Mouse (Mus musculus) forebrain, postnatal 0 days (tissue): ENCODE measurements around the gene Acsl3. TPM values are rescaled to one million over a fixed set of nuclear protein-coding genes. Genes with fewer than 3 reads are reported as not detected.

Source experiments
- ATAC-seq: fragments of 200-750 bp; cut with Nextera tagmentation; 2 replicates; pipeline ENCODE4 v1.8.0; 2017; ENCODE audit warnings: mild to moderate bottlenecking, moderate library complexity
- DNase-seq: peaks from one replicate; pipeline ENCODE4 v3.0.0-alpha.2; 2015
- H3K27ac ChIP-seq: fragments of 300-500 bp; sonication (generic); 2 replicates; pipeline ENCODE4 v1.5.1; 2014; ENCODE audit warnings: low read depth, mild to moderate bottlenecking, antibody characterized with exemption, low read length, moderate library complexity, mixed read lengths
- H3K27me3 ChIP-seq: fragments of 300-500 bp; sonication (generic); 2 replicates; pipeline ENCODE4 v1.6.1; 2014; ENCODE audit warnings: mild to moderate bottlenecking, low read length, mixed read lengths; ENCODE audit not compliant: insufficient read depth
- H3K36me3 ChIP-seq: fragments of 300-500 bp; sonication (generic); 2 replicates; pipeline ENCODE4 v1.6.1; 2014; ENCODE audit warnings: mild to moderate bottlenecking, moderate library complexity; ENCODE audit not compliant: insufficient read depth
- H3K4me1 ChIP-seq: fragments of 300-500 bp; sonication (generic); 2 replicates; pipeline ENCODE4 v1.6.1; 2014; ENCODE audit warnings: antibody characterized with exemption; ENCODE audit not compliant: insufficient read depth
- H3K4me2 ChIP-seq: fragments of 300-500 bp; sonication (generic); 2 replicates; pipeline ENCODE4 v1.6.1; 2014; ENCODE audit warnings: low read depth, mild to moderate bottlenecking, moderate library complexity
- H3K4me3 ChIP-seq: fragments of 300-500 bp; sonication (generic); 2 replicates; pipeline ENCODE4 v1.5.1; 2014; ENCODE audit warnings: low read depth, low read length, mixed read lengths
- H3K9ac ChIP-seq: fragments of 300-500 bp; sonication (generic); 2 replicates; pipeline ENCODE4 v1.6.1; 2014; ENCODE audit warnings: mild to moderate bottlenecking
- H3K9me3 ChIP-seq: fragments of 300-500 bp; sonication (generic); 2 replicates; pipeline ENCODE4 v1.6.1; 2016; ENCODE audit warnings: low read length
- CTCF ChIP-seq: sonication (generic); IDR thresholded peaks from 2 replicates; pipeline ENCODE4 v1.5.1; 2016; ENCODE audit warnings: antibody characterized with exemption, control low read depth, low read depth
- WGBS: fragments of 180-500 bp; shearing (Covaris S2); extraction: QIAGEN DNeasy Blood & Tissue Kit; methylation state at CpG from one replicate; pipeline ENCODE4 v1.1.7; 2014; 5-methylcytosine and 5-hydroxymethylcytosine counted together
- polyA plus RNA-seq: library from polyadenylated mRNA; unstranded; fragments of >200 nt; fragmentation: Nextera tagmentation; extraction: Ambion mirVana; gene quantifications from 2 replicates; pipeline ENCODE4 v1.2.1, GENCODE M21; 2015
- total RNA-seq: library from RNA; depleted of rRNA; stranded (reverse); fragments of >200 nt; gene quantifications from 2 replicates; pipeline ENCODE4 v1.2.3, GENCODE M21; 2014

Gene Acsl3
- total and polyA plus RNA-seq, 2 experiments from 2014 or later, result 75.6 to 103 TPM

GRCm38 (mm10) chr1:78686872-78687271 lies 29.2 kb downstream of the Acsl3 start:
- H3K36me3 ChIP-seq, result peaks cover 16% of the 10 kb centered on the region
- no peak overlapping the region for H3K27ac ChIP-seq
- H3K4me3 ChIP-seq, result no peak overlapping the region
- DNase-seq (peak; percentile 33), ATAC-seq (peak; percentile 40; the same call in 1 of the 2 replicates)
- peak; percentile 64 for TF ChIP-seq CTCF
- H3K4me2 ChIP-seq, result no peak overlapping the region
- H3K9me3 ChIP-seq, result no peaks in the 10 kb centered on the region
- no peaks in the 10 kb centered on the region for H3K4me1 ChIP-seq
- no peaks in the 10 kb centered on the region for H3K27me3 ChIP-seq
- no peak overlapping the region for H3K9ac ChIP-seq

- 0 out of 2 replicates have a peak, but pooled peaks have one; percentile 8 for TF ChIP-seq CTCF
- no peak for DNase-seq
Observed at GRCm38 (mm10) chr1:78688149-78688548, 30.5 kb downstream of the Acsl3 start.

GRCm38 (mm10) chr1:78694503-78695258 lies 37.1 kb downstream of the Acsl3 start:
- no peak overlapping the region for H3K4me2 ChIP-seq
- H3K9me3 ChIP-seq, result no peaks in the 10 kb centered on the region
- no peak overlapping the region for H3K4me3 ChIP-seq
- ATAC-seq (no peak), DNase-seq (no peak)
- WGBS, result 93% methylated on average over 9 of the region's 9 CpGs
- H3K4me1 ChIP-seq, result no peaks in the 10 kb centered on the region
- H3K9ac ChIP-seq, result no peak overlapping the region
- peaks cover 58% of the 10 kb centered on the region for H3K36me3 ChIP-seq
- TF ChIP-seq CTCF, result no peak
- H3K27ac ChIP-seq, result no peak overlapping the region
- H3K27me3 ChIP-seq, result no peaks in the 10 kb centered on the region

More at GRCm38 (mm10) chr1:78688149-78688548, 30.5 kb downstream of the Acsl3 start:
- Histone ChIP-seq H3K36me3 (peaks cover 13% of the 10 kb centered on the region; the same call in 1 of the 2 replicates), H3K9ac (no peak overlapping the region), H3K4me2 (no peak overlapping the region), H3K4me3 (no peak overlapping the region), H3K9me3 (no peaks in the 10 kb centered on the region), H3K27ac (no peak overlapping the region), H3K4me1 (no peaks in the 10 kb centered on the region), H3K27me3 (no peaks in the 10 kb centered on the region)
- WGBS, result 90% methylated on average over 7 of the region's 7 CpGs
- no peak for ATAC-seq

- 93% methylated on average over 2 of the region's 2 CpGs for WGBS
- H3K27me3 ChIP-seq, result no peaks in the 10 kb centered on the region
- H3K4me2 ChIP-seq, result no peak overlapping the region
- peaks cover 59% of the 10 kb centered on the region for H3K36me3 ChIP-seq
- H3K4me1 ChIP-seq, result no peaks in the 10 kb centered on the region
- DNase-seq, result no peak
- ATAC-seq, result no peak
- no peak overlapping the region for H3K27ac ChIP-seq
- no peaks in the 10 kb centered on the region for H3K9me3 ChIP-seq
- no peak overlapping the region for H3K4me3 ChIP-seq
- H3K9ac ChIP-seq, result no peak overlapping the region
- TF ChIP-seq CTCF, result no peak
Observed at GRCm38 (mm10) chr1:78696305-78696704, 38.7 kb downstream of the Acsl3 start.

GRCm38 (mm10) chr1:78696903-78697302 lies 39.3 kb downstream of the Acsl3 start:
- H3K4me2 ChIP-seq, result no peak overlapping the region
- H3K36me3 ChIP-seq, result peaks cover 62% of the 10 kb centered on the region
- H3K4me3 ChIP-seq, result no peak overlapping the region
- no peaks in the 10 kb centered on the region for H3K27me3 ChIP-seq
- ATAC-seq (no peak), DNase-seq (no peak)
- no peaks in the 10 kb centered on the region for H3K4me1 ChIP-seq
- H3K9ac ChIP-seq, result no peak overlapping the region
- no peak for TF ChIP-seq CTCF
- WGBS, result 89% methylated on average over 5 of the region's 5 CpGs
- no peak overlapping the region for H3K27ac ChIP-seq
- H3K9me3 ChIP-seq, result no peaks in the 10 kb centered on the region

GRCm38 (mm10) chr1:78698138-78698537 lies 40.5 kb downstream of the Acsl3 start:
- TF ChIP-seq CTCF, result no peak
- ATAC-seq (no peak), DNase-seq (no peak)
- 77% methylated on average over 6 of the region's 6 CpGs for WGBS
- Histone ChIP-seq H3K9me3 (no peaks in the 10 kb centered on the region), H3K4me1 (no peaks in the 10 kb centered on the region), H3K27me3 (no peaks in the 10 kb centered on the region), H3K9ac (no peak overlapping the region), H3K4me3 (no peak overlapping the region), H3K4me2 (no peak overlapping the region), H3K36me3 (peaks cover 67% of the 10 kb centered on the region), H3K27ac (no peak overlapping the region)

- Histone ChIP-seq H3K9ac (no peak overlapping the region), H3K4me3 (no peak overlapping the region), H3K36me3 (peaks cover 68% of the 10 kb centered on the region), H3K27ac (no peak overlapping the region), H3K9me3 (no peaks in the 10 kb centered on the region), H3K4me1 (no peaks in the 10 kb centered on the region), H3K4me2 (no peak overlapping the region), H3K27me3 (no peaks in the 10 kb centered on the region)
- no peak for TF ChIP-seq CTCF
- 93% methylated on average over 3 of the region's 3 CpGs for WGBS
- DNase-seq, result no peak
- ATAC-seq, result no peak
Observed at GRCm38 (mm10) chr1:78701740-78702139, 44.1 kb downstream of the Acsl3 start.
